Mouse (Mus musculus) thymus, adult 2 months (tissue): ENCODE measurements around the gene Tmprss12. TPM values are rescaled to one million over a fixed set of nuclear protein-coding genes. Genes with fewer than 3 reads are reported as not detected.
"Not testable (repeated sequence)": the region's sequence is repeated elsewhere in the genome, so short reads cannot be mapped to it uniquely, and the experiment has no call there.

Experiments
- DNase-seq: peaks from one replicate; pipeline ENCODE4 v3.0.0; 2021
- H3K27ac ChIP-seq: fragments of 200-500 bp; 2 replicates; pipeline ENCODE4 v1.5.1; 2012; ENCODE audit warnings: low read length, control low read depth; ENCODE audit not compliant: control insufficient read depth, insufficient read depth
- H3K27me3 ChIP-seq: fragments of 200-500 bp; 2 replicates; pipeline ENCODE4 v1.6.1; 2012; ENCODE audit warnings: mild to moderate bottlenecking, low read length, moderate library complexity, mixed read lengths; ENCODE audit not compliant: control insufficient read depth, insufficient read depth
- H3K36me3 ChIP-seq: fragments of 200-500 bp; 2 replicates; pipeline ENCODE4 v1.6.1; 2012; ENCODE audit warnings: mild to moderate bottlenecking, low read length, moderate library complexity; ENCODE audit not compliant: control insufficient read depth, insufficient read depth
- H3K4me1 ChIP-seq: fragments of 200-500 bp; replicated peaks from 2 replicates; pipeline ENCODE4 v1.6.1; 2012; ENCODE audit warnings: low read length; ENCODE audit not compliant: control insufficient read depth, insufficient read depth
- H3K4me3 ChIP-seq: fragments of 200-500 bp; 2 replicates; pipeline ENCODE4 v1.5.1; 2012; ENCODE audit warnings: mild to moderate bottlenecking, low read length, control low read depth, moderate library complexity; ENCODE audit not compliant: control insufficient read depth, insufficient read depth
- CTCF ChIP-seq: fragments of 200-500 bp; IDR thresholded peaks from 2 replicates; pipeline ENCODE4 v1.5.1; 2012; ENCODE audit warnings: mild to moderate bottlenecking, control low read depth, low read length, moderate library complexity, borderline replicate concordance; ENCODE audit not compliant: control insufficient read depth, poor library complexity, insufficient read depth; ENCODE audit errors: extremely low read depth
- POLR2A ChIP-seq: fragments of 200-500 bp; IDR thresholded peaks from 2 replicates; pipeline ENCODE4 v1.6.1; 2012; ENCODE audit warnings: mild to moderate bottlenecking, low read length, control low read depth, moderate library complexity; ENCODE audit not compliant: control insufficient read depth, poor library complexity, insufficient read depth; ENCODE audit errors: extremely low read depth
- WGBS: fragments of 180-500 bp; shearing (Covaris S2); methylation state at CpG from one replicate; pipeline ENCODE4 v1.1.7; 2018; 5-methylcytosine and 5-hydroxymethylcytosine counted together
- polyA plus RNA-seq: library from polyadenylated mRNA; depleted of rRNA; stranded (reverse); fragments of >200 nt; gene quantifications from 2 replicates; pipeline ENCODE4 v1.2.3, GENCODE M21; 2012

The Tmprss12 gene
- polyA plus RNA-seq, 1 experiment = not detected

- no peak for DNase-seq
- WGBS = 2% methylated on average over 2 of the region's 2 CpGs
- Histone ChIP-seq H3K36me3 (no peaks in the 10 kb centered on the region), H3K27me3 (no peaks in the 10 kb centered on the region), H3K4me1 (no peaks in the 10 kb centered on the region; the same call in 1 of the 2 replicates), H3K4me3 (no peak overlapping the region), H3K27ac (no peak overlapping the region)
- TF ChIP-seq POLR2A = no peak
- no peak for TF ChIP-seq CTCF
These were observed 31.7 kb downstream of the Tmprss12 start for GRCm38 (mm10) chr15:100312346-100312745.

GRCm38 (mm10) chr15:100314448-100315145 lies 34.0 kb downstream of the Tmprss12 start:
- Histone ChIP-seq H3K4me1 (no peaks in the 10 kb centered on the region), H3K36me3 (no peaks in the 10 kb centered on the region), H3K4me3 (no peak overlapping the region), H3K27me3 (no peaks in the 10 kb centered on the region), H3K27ac (no peak overlapping the region)
- WGBS = 98% methylated on average over 5 of the region's 5 CpGs
- no peak for DNase-seq
- no peak for TF ChIP-seq CTCF
- TF ChIP-seq POLR2A = no peak

GRCm38 (mm10) chr15:100318014-100318671 lies 37.5 kb downstream of the Tmprss12 start:
- H3K4me3 ChIP-seq, H3K27me3 ChIP-seq, H3K27ac ChIP-seq, H3K36me3 ChIP-seq, DNase-seq, H3K4me1 ChIP-seq: not testable (repeated sequence)
- 86% methylated on average over 4 of the region's 4 CpGs for WGBS

GRCm38 (mm10) chr15:100319884-100320283 lies 39.2 kb downstream of the Tmprss12 start:
- no peaks in the 10 kb centered on the region for H3K4me1 ChIP-seq
- H3K27ac ChIP-seq = no peak overlapping the region
- no peak overlapping the region for H3K4me3 ChIP-seq
- H3K36me3 ChIP-seq = no peaks in the 10 kb centered on the region
- DNase-seq = no peak
- 97% methylated on average over 1 of the region's 1 CpGs for WGBS
- H3K27me3 ChIP-seq = no peaks in the 10 kb centered on the region
- TF ChIP-seq POLR2A (no peak), CTCF (no peak)

- Histone ChIP-seq H3K27ac (no peak overlapping the region), H3K27me3 (no peaks in the 10 kb centered on the region), H3K4me1 (no peaks in the 10 kb centered on the region), H3K4me3 (no peak overlapping the region), H3K36me3 (no peaks in the 10 kb centered on the region)
- no peak for DNase-seq
- TF ChIP-seq CTCF (no peak), POLR2A (no peak)
- WGBS = 83% methylated on average over 9 of the region's 9 CpGs
These were observed 39.8 kb downstream of the Tmprss12 start for GRCm38 (mm10) chr15:100320295-100320905.

- 72% methylated on average over 5 of the region's 5 CpGs for WGBS
- no peak for DNase-seq
- no peaks in the 10 kb centered on the region for H3K36me3 ChIP-seq
- TF ChIP-seq POLR2A (no peak), CTCF (no peak)
- H3K27ac ChIP-seq = no peak overlapping the region
- no peak overlapping the region for H3K4me3 ChIP-seq
- no peaks in the 10 kb centered on the region for H3K27me3 ChIP-seq
- no peaks in the 10 kb centered on the region for H3K4me1 ChIP-seq
These were observed 40.5 kb downstream of the Tmprss12 start for GRCm38 (mm10) chr15:100321134-100321533.

- TF ChIP-seq POLR2A (no peak), CTCF (no peak)
- DNase-seq = no peak
- 92% methylated on average over 12 of the region's 12 CpGs for WGBS
- Histone ChIP-seq H3K27ac (no peak overlapping the region), H3K4me1 (no peaks in the 10 kb centered on the region), H3K36me3 (no peaks in the 10 kb centered on the region), H3K27me3 (no peaks in the 10 kb centered on the region), H3K4me3 (no peak overlapping the region)
These were observed 43.5 kb downstream of the Tmprss12 start for GRCm38 (mm10) chr15:100324021-100324591.
